In genomic region chr9:5575072-5575471, GRCm38 (mm10) we compare ENCODE assay signal across 23 mouse cellular contexts.
"Had no signal": no experiment of that assay in that cellular context is flagged by ENCODE, and none has a peak within 500 bp of the region (broad histone marks: within the 10 kb centered on the region; RNA-seq: fewer than 3 reads in every experiment).

No protein-coding gene starts in this region.

- DNase-seq: gastrocnemius, postnatal 14 days; gastrocnemius, postnatal 36 days; heart, adult 18-20 months; heart, postnatal 14 days; heart, postnatal 36 days; kidney, adult 18-20 months; kidney, adult 8-10 months; kidney, postnatal 10 days; kidney, postnatal 25 days; kidney, postnatal 4 days; left cerebral cortex, postnatal 4 days had no signal

- H3K9ac ChIP-seq: heart, embryonic 13.5 days; heart, embryonic 15.5 days; hindbrain, embryonic 13.5 days; hindbrain, embryonic 15.5 days; limb, embryonic 13.5 days; limb, embryonic 15.5 days; liver, embryonic 12.5 days; liver, embryonic 14.5 days had no signal

- H3K9me3 ChIP-seq: heart, embryonic 13.5 days; heart, embryonic 15.5 days; hindbrain, embryonic 13.5 days; hindbrain, embryonic 15.5 days; limb, embryonic 13.5 days; limb, embryonic 15.5 days; liver, embryonic 12.5 days had no signal

- H3K4me2 ChIP-seq: heart, embryonic 11.5 days; heart, embryonic 13.5 days; heart, embryonic 15.5 days; hindbrain, embryonic 13.5 days; hindbrain, embryonic 15.5 days; limb, embryonic 13.5 days; limb, embryonic 15.5 days; liver, embryonic 12.5 days had no signal

- H3K4me3 ChIP-seq: heart, embryonic 13.5 days; heart, embryonic 15.5 days; hindbrain, embryonic 13.5 days; hindbrain, embryonic 15.5 days; layer of hippocampus, adult 2 months; left cerebral cortex, adult 2 months; limb, embryonic 13.5 days; limb, embryonic 15.5 days; liver, embryonic 12.5 days had no signal

- H3K27me3 ChIP-seq: heart, embryonic 13.5 days; heart, embryonic 15.5 days; hindbrain, embryonic 13.5 days; hindbrain, embryonic 15.5 days; limb, embryonic 13.5 days; limb, embryonic 15.5 days; liver, embryonic 12.5 days had no signal

- H3K4me1 ChIP-seq: heart, embryonic 13.5 days; heart, embryonic 15.5 days; hindbrain, embryonic 13.5 days; hindbrain, embryonic 15.5 days; limb, embryonic 13.5 days; limb, embryonic 15.5 days; liver, embryonic 12.5 days had no signal

- H3K36me3 ChIP-seq: heart, embryonic 13.5 days; heart, embryonic 15.5 days; hindbrain, embryonic 13.5 days; hindbrain, embryonic 15.5 days; limb, embryonic 13.5 days; limb, embryonic 15.5 days; liver, embryonic 12.5 days had no signal

- H3K27ac ChIP-seq: heart, embryonic 13.5 days; heart, embryonic 15.5 days; hindbrain, embryonic 13.5 days; hindbrain, embryonic 15.5 days; hindbrain, postnatal 0 days; layer of hippocampus, adult 2 months; left cerebral cortex, adult 2 months; limb, embryonic 13.5 days; limb, embryonic 15.5 days; liver, embryonic 12.5 days; liver, embryonic 14.5 days had no signal

- ATAC-seq: hindbrain, postnatal 0 days; liver, embryonic 12.5 days had no signal
